Mouse (Mus musculus) ES-CJ7 (cell line): ENCODE data around the gene Urm1.

Experiments
- DNase-seq: peaks from one replicate; pipeline ENCODE4 v3.0.0; 2011; ENCODE audit warnings: low read depth, low spot score

Gene Urm1

GRCm38 (mm10) chr2:29827709-29828024 is 7.8 kb downstream of the Urm1 start:
- no peak for DNase-seq

- no peak for DNase-seq
These were observed 11.2 kb downstream of the Urm1 start for GRCm38 (mm10) chr2:29831106-29831505.

- peak; percentile 69 for DNase-seq
These were observed 13.9 kb downstream of the Urm1 start for GRCm38 (mm10) chr2:29833796-29834195.

GRCm38 (mm10) chr2:29835391-29835899 is 15.6 kb downstream of the Urm1 start:
- peak; percentile 97 for DNase-seq

GRCm38 (mm10) chr2:29839460-29839859 is 19.6 kb downstream of the Urm1 start:
- no peak for DNase-seq

GRCm38 (mm10) chr2:29843231-29844105 is 23.6 kb downstream of the Urm1 start:
- no peak for DNase-seq

- no peak for DNase-seq
These were observed 24.2 kb downstream of the Urm1 start for GRCm38 (mm10) chr2:29844115-29844514.

GRCm38 (mm10) chr2:29844661-29845060 is 24.8 kb downstream of the Urm1 start:
- no peak for DNase-seq

- no peak for DNase-seq
These were observed 25.8 kb downstream of the Urm1 start for GRCm38 (mm10) chr2:29845636-29846035.

GRCm38 (mm10) chr2:29846061-29846853 is 26.4 kb downstream of the Urm1 start:
- DNase-seq: no peak

- no peak for DNase-seq
These were observed 27.0 kb downstream of the Urm1 start for GRCm38 (mm10) chr2:29846911-29847310.

GRCm38 (mm10) chr2:29849041-29849440 is 29.2 kb downstream of the Urm1 start:
- no peak for DNase-seq

GRCm38 (mm10) chr2:29849841-29850480 is 30.1 kb downstream of the Urm1 start:
- no peak for DNase-seq

- no peak for DNase-seq
These were observed 33.1 kb downstream of the Urm1 start for GRCm38 (mm10) chr2:29852957-29853485.

- no peak for DNase-seq
These were observed 33.9 kb downstream of the Urm1 start for GRCm38 (mm10) chr2:29853736-29854135.

GRCm38 (mm10) chr2:29855585-29856210 is 35.8 kb downstream of the Urm1 start:
- DNase-seq: no peak

GRCm38 (mm10) chr2:29856451-29857260 is 36.8 kb downstream of the Urm1 start:
- DNase-seq: peak; percentile 44

GRCm38 (mm10) chr2:29857341-29857740 is 37.5 kb downstream of the Urm1 start:
- DNase-seq: no peak

- DNase-seq: no peak
These were observed 38.1 kb downstream of the Urm1 start for GRCm38 (mm10) chr2:29857967-29858366.

- peak; percentile 71 for DNase-seq
These were observed 39.0 kb downstream of the Urm1 start for GRCm38 (mm10) chr2:29858748-29859473.
